Mouse (Mus musculus): Measurements from ENCODE around the gene Idua.

Gene Idua

DNA sequence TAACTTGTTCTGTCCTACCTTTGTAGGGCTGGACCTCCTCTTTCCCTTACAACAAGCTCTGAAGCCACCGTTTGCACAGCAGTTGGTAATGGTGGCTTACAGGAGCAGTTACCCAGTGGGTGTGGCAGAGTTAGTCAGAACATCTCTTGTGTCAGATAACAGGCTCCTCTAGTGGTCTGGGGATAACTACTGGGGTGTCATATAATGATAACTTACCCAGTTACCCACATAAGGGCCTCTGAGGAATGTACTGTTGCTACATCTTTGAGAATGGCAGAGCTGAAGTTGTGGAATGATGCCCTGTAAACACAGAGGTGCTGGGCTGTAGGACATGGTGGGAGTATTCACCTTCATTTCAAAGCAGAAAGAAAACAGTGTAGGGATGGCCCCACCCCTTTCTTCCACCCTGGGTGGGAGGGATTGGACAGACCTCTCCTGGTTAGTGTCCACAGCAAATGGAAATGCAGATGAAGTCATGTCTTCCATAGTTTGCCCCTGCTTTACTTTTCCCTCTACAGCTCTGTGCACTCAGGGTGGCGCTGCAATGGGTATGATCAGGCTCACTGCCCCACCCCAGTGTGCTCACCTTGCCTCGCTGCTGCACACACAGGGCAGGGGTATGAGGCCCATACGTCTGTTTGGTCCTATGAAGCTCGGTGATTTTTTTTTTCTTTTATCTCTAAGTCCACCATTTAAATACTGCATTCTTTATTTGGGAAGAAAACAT lies 16.8 kb downstream of the Idua start:
- in situ Hi-C loops (cut with MboI; ENCODE audit: unreplicated experiment in 2 of 2): no loop called here

- in situ Hi-C loops (cut with MboI; ENCODE audit: unreplicated experiment in 2 of 2): no loop called here
These were observed 17.6 kb downstream of the Idua start for GRCm38 (mm10) chr5:108677605-108678295.

GRCm38 (mm10) chr5:108678296-108678854 lies 18.2 kb downstream of the Idua start:
- in situ Hi-C loops (cut with MboI; ENCODE audit: unreplicated experiment in 2 of 2): no loop called here

- in situ Hi-C loops (cut with MboI; ENCODE audit: unreplicated experiment in 2 of 2): no loop called here
These were observed 19.8 kb downstream of the Idua start for GRCm38 (mm10) chr5:108679909-108680308.

GRCm38 (mm10) chr5:108680871-108681270 lies 20.7 kb downstream of the Idua start:
- in situ Hi-C loops (cut with MboI; ENCODE audit: unreplicated experiment in 2 of 2): no loop called here

DNA sequence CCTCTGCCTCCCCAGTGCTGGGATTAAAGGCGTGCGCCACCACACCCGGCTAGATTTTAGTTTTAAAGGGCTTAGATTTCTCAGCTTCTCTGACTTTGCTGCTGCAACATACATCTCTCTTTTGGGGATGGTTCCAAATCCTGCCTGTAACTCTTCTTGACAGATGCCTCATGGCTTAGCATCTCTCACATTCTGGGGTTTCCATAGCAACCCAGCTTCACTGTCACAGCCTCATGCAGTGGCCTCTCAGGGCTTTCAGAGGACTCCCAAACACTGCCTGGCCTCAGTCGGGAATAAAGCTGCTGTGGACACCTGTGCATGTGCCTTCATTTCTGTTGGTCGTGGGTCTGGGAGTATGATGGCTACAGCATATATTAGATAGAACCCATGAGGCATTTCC lies 29.0 kb downstream of the Idua start:
- in situ Hi-C loops (cut with MboI; ENCODE audit: unreplicated experiment in 2 of 2): no loop called here

DNA sequence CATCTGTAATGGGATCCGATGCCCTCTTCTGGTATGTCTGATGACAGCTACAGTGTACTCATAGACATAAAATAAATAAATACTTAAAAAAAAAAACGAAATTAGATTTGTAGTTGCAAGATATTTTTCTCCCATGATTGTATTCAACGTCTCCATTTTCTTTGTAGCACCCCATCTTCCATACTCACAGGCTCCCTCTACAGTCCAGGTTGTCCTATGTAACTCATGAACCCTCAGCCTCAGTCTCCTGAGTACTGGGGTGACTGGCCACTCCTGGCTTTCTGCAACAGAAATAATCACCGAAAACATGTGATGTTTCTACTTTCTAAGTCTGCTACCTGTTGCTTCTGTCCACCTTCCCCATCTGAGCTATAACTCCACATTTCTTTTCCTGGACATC lies 31.0 kb downstream of the Idua start:
- in situ Hi-C loops (cut with MboI; ENCODE audit: unreplicated experiment in 2 of 2): no loop called here

DNA sequence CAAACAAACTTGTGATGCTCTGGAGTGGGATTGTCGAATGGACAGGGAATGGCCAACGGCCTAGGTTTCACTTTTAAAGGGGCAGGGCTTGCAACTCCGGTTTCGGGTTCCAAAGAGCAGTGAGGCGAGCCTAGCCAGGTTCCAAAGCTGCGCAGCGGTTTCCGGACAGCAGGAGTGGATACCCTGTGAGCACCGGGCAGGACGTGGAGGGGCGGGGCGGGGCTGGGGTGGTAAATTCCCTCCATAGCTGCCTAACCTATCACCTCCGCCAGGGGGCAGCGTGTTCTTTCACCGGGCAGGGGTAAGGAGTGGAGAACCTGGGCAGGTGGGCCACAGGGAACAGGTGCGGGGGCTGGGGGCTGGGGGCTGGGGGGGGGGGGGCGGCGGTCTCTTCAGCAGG lies 32.1 kb downstream of the Idua start, which contains the start of gene Fgfrl1:
Gene Fgfrl1, plus strand, starts transcription at position 112 of the 400 bp plus-strand sequence.
- in situ Hi-C loops (cut with MboI; ENCODE audit: unreplicated experiment in 2 of 2): no loop called here

DNA sequence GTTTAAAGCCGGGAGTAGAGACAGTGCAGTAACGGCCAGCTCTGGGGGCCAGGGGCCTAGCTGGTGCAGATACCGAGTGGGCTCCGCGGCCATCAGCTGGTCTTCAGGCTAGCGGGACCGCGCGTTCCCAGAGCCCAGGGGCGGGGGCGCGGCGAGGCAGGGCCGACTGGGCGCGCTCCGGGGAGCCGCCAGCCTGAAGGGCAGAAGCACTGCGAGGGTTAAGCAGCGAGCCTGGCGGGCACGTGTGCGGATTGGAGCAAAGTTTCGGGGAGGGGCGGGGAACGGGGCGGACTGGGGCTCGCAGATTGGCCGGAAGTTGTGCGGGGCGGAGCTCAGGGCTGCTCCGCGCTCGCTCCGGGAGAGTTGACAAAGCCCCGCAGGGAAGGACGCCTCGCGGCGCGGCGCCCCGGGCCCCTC lies 33.7 kb downstream of the Idua start:
- in situ Hi-C loops (cut with MboI; ENCODE audit: unreplicated experiment in 2 of 2): no loop called here

GRCm38 (mm10) chr5:108694352-108695261 lies 34.5 kb downstream of the Idua start:
- in situ Hi-C loops (cut with MboI; ENCODE audit: unreplicated experiment in 2 of 2): no loop called here

DNA sequence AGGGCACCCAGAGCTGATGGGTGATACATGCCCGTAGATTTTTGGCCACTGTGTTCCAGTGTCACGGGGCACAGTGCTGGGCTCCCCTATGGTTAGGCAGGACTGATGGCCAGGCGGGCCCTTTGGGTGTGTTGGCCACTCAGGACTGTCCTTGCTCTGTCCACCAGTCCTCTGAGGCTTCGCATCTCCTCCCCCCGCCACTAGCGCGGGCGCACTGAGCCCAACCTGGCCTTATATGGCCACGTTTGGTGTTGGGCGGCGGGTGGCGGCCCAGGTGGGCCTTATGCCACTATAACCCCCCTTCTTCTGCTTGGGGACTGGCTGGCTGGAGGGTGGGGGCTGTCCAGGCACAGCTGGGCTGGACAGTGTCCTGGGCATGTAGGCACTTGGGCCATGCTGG lies 35.7 kb downstream of the Idua start:
- in situ Hi-C loops (cut with MboI; ENCODE audit: unreplicated experiment in 2 of 2): no loop called here

DNA sequence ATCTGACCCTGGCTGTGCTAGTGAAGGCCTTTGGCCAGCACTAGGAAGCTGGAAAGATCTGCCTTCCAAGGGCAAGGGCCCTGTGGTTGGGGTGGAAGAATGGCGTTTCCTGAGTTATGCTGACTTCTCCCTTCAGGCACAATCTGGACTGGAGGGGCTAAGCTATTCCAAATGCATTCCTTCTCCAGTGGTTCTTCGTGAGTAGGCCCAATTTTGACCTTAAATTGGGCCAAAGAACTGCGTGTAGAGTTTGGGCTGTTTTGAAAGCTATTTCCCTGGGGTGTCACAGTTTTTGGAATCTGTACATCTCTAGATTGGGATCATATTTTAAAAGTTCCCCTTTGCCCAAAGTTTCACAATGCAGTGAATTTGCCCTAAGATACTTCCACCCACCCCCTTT lies 36.4 kb downstream of the Idua start:
- in situ Hi-C loops (cut with MboI; ENCODE audit: unreplicated experiment in 2 of 2): no loop called here

- in situ Hi-C loops (cut with MboI; ENCODE audit: unreplicated experiment in 2 of 2): no loop called here
These were observed 37.2 kb downstream of the Idua start for GRCm38 (mm10) chr5:108697341-108697753.

GRCm38 (mm10) chr5:108700346-108700745 lies 40.2 kb downstream of the Idua start:
- in situ Hi-C loops (cut with MboI; ENCODE audit: unreplicated experiment in 2 of 2): no loop called here

DNA sequence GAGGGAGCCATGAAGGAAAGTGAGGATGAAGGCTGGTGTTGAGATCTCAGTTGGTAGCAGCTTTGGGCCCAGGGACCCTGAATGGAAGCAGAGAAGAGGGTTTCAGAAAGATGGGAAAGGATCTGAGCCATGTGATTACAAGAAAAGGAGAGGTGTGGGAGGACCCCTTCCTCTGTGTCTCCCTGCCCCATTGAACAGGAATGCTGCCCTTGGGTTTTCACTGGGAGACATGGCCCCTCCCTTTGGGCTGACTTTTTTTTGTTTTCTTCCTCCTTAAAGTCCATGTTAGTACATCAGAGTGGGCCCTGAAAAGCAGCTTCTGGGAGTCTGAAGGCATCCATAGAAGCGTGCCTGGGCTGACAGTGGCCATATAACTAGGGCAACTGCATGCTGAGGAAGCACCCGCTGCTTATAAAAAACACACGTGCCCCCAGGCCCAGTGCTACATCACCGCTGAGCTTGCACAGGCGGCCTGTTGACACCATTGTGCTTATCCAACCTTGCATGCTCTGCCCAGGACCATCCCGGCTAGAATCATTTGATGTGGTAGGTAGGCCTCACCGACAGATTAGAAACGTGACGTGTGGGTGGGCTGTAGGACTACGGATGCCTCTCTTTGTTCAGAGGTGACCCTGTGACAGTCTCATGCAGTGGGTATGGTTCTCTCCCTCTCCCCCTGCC lies 41.4 kb downstream of the Idua start:
- in situ Hi-C loops (cut with MboI; ENCODE audit: unreplicated experiment in 2 of 2): no loop called here

- in situ Hi-C loops (cut with MboI; ENCODE audit: unreplicated experiment in 2 of 2): no loop called here
These were observed 43.9 kb downstream of the Idua start for GRCm38 (mm10) chr5:108703754-108704626.

GRCm38 (mm10) chr5:108707758-108708157 lies 47.6 kb downstream of the Idua start:
- in situ Hi-C loops (cut with MboI; ENCODE audit: unreplicated experiment in 2 of 2): no loop called here

DNA sequence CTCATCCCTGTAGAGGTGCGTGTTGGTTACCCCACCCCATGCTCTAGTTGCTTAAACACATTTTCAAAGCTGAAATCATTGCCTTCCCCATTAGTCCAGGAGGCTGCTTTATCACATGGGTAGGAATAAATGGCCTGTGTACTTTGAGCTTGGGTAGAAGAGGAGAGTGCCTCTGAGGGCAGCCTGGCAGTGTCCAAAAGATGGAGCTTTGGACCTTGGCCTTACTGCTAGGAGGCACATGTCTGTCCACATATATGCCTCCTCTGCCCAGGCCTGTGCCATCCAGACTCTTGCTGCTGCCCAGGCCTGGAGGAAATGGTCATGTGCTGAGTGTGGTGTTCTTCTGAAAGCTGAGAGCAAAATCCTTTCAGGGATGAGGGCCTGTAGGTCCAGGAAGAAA lies 48.3 kb downstream of the Idua start:
- in situ Hi-C loops (cut with MboI; ENCODE audit: unreplicated experiment in 2 of 2): no loop called here

GRCm38 (mm10) chr5:108708981-108709731 lies 49.0 kb downstream of the Idua start:
- in situ Hi-C loops (cut with MboI; ENCODE audit: unreplicated experiment in 2 of 2): no loop called here

All from v-Abl transformed pro-B cells (cell line).